Mouse (Mus musculus): ENCODE data around the gene Ano9.

GRCm38 (mm10) chr7:141060426-141061242 lies 57.0 kb downstream of the Ano9 start, which contains the start of gene B4galnt4:
- TF ChIP-seq CTCF (IDR thresholded peaks at IDR 0.05; ENCODE audit: extremely low read depth, insufficient read length, insufficient replicate concordance, low read depth, low read length): no peak
- no peak; the same call in 1 of the 2 replicates for TF ChIP-seq POLR2A (IDR thresholded peaks at IDR 0.05; ENCODE audit: low read depth, low read length)

All from small intestine, adult 2 months (tissue).